Mouse (Mus musculus) fibroblast of lung, adult 2 months (primary cell): Measurements from ENCODE around the gene Fam171a2.

ENCODE experiments used
- DNase-seq: peaks from one replicate; pipeline ENCODE4 v3.0.0-alpha.2; 2011; ENCODE audit warnings: low read depth

The Fam171a2 gene

GRCm38 (mm10) chr11:102447497-102447896 is at the start of gene Fam171a2:
Gene Fam171a2 (minus strand): TSS chr11:102447682.
- no peak for DNase-seq

- no peak for DNase-seq
Measured at GRCm38 (mm10) chr11:102496732-102497131, 49.2 kb upstream of the Fam171a2 start.

GRCm38 (mm10) chr11:102496206-102496605 is 48.7 kb upstream of the Fam171a2 start:
- peak; percentile 28 for DNase-seq

- DNase-seq: peak; percentile 37
Measured at GRCm38 (mm10) chr11:102495742-102496141, 48.3 kb upstream of the Fam171a2 start.

- no peak for DNase-seq
Measured at GRCm38 (mm10) chr11:102495114-102495513, 47.6 kb upstream of the Fam171a2 start.

- no peak for DNase-seq
Measured at GRCm38 (mm10) chr11:102494063-102494650, 46.7 kb upstream of the Fam171a2 start.

- no peak for DNase-seq
Measured at GRCm38 (mm10) chr11:102493241-102493640, 45.8 kb upstream of the Fam171a2 start.

- DNase-seq: no peak
Measured at GRCm38 (mm10) chr11:102487901-102488300, 40.4 kb upstream of the Fam171a2 start.

- DNase-seq: no peak
Measured at GRCm38 (mm10) chr11:102486733-102487386, 39.4 kb upstream of the Fam171a2 start.

GRCm38 (mm10) chr11:102481779-102482178 is 34.3 kb upstream of the Fam171a2 start:
- DNase-seq: no peak

GRCm38 (mm10) chr11:102480897-102481296 is 33.4 kb upstream of the Fam171a2 start:
- no peak for DNase-seq

GRCm38 (mm10) chr11:102480111-102480510 is 32.6 kb upstream of the Fam171a2 start:
- DNase-seq: no peak

- DNase-seq: no peak
Measured at GRCm38 (mm10) chr11:102479581-102479980, 32.1 kb upstream of the Fam171a2 start.

GRCm38 (mm10) chr11:102478671-102479070 is 31.2 kb upstream of the Fam171a2 start:
- DNase-seq: no peak

GRCm38 (mm10) chr11:102475027-102475426 is 27.5 kb upstream of the Fam171a2 start:
- no peak for DNase-seq

- DNase-seq: no peak
Measured at GRCm38 (mm10) chr11:102469648-102470357, 22.3 kb upstream of the Fam171a2 start, which contains the start of gene Itga2b. Gene Itga2b (minus strand): TSS chr11:102470122.

- DNase-seq: peak; percentile 99
Measured at GRCm38 (mm10) chr11:102467041-102467631, 19.7 kb upstream of the Fam171a2 start.

- DNase-seq: peak; percentile 95
Measured at GRCm38 (mm10) chr11:102465713-102466436, 18.4 kb upstream of the Fam171a2 start.

- no peak for DNase-seq
Measured at GRCm38 (mm10) chr11:102464901-102465300, 17.4 kb upstream of the Fam171a2 start.

- no peak for DNase-seq
Measured at GRCm38 (mm10) chr11:102461764-102462163, 14.3 kb upstream of the Fam171a2 start.

GRCm38 (mm10) chr11:102460541-102460940 is 13.1 kb upstream of the Fam171a2 start:
- DNase-seq: no peak
